Mouse (Mus musculus) liver, embryonic 13.5 days (tissue): ENCODE results near the gene Ndufb7. TPM values are rescaled to one million over a fixed set of nuclear protein-coding genes. Genes with fewer than 3 reads are reported as not detected.

Experiments used
- ATAC-seq: fragments of 200-750 bp; cut with Nextera tagmentation; 2 replicates; pipeline ENCODE4 v1.8.0; 2017; ENCODE audit warnings: low read depth, mild to moderate bottlenecking, moderate number of reproducible peaks, moderate library complexity
- DNase-seq: peaks from one replicate; pipeline ENCODE4 v3.0.0; 2022
- H3K27ac ChIP-seq: fragments of 300-500 bp; sonication (generic); 2 replicates; pipeline ENCODE4 v1.5.1; 2015; ENCODE audit warnings: moderate library complexity, mild to moderate bottlenecking, inconsistent platforms
- H3K27me3 ChIP-seq: fragments of 300-500 bp; sonication (generic); 2 replicates; pipeline ENCODE4 v1.6.1; 2015; ENCODE audit warnings: mild to moderate bottlenecking, inconsistent platforms
- H3K36me3 ChIP-seq: fragments of 300-500 bp; sonication (generic); 2 replicates; pipeline ENCODE4 v1.6.1; 2015; ENCODE audit warnings: mild to moderate bottlenecking, inconsistent platforms
- H3K4me1 ChIP-seq: fragments of 300-500 bp; sonication (generic); replicated peaks from 2 replicates; pipeline ENCODE4 v1.6.1; 2015; ENCODE audit warnings: inconsistent platforms
- H3K4me2 ChIP-seq: fragments of 300-500 bp; sonication (generic); 2 replicates; pipeline ENCODE4 v1.6.1; 2015; ENCODE audit warnings: inconsistent platforms, mild to moderate bottlenecking, moderate library complexity
- H3K4me3 ChIP-seq: fragments of 300-500 bp; sonication (generic); replicated peaks from 2 replicates; pipeline ENCODE4 v1.5.1; 2015; ENCODE audit warnings: mild to moderate bottlenecking, inconsistent platforms
- H3K9ac ChIP-seq: fragments of 300-500 bp; sonication (generic); 2 replicates; pipeline ENCODE4 v1.6.1; 2015; ENCODE audit warnings: mild to moderate bottlenecking, inconsistent platforms
- H3K9me3 ChIP-seq: fragments of 300-500 bp; sonication (generic); replicated peaks from 2 replicates; pipeline ENCODE4 v1.6.1; 2016; ENCODE audit warnings: inconsistent platforms
- WGBS: fragments of 180-500 bp; shearing (Covaris S2); methylation state at CpG from one replicate; pipeline ENCODE4 v1.1.7; 2015; ENCODE audit not compliant: insufficient replicate concordance; 5-methylcytosine and 5-hydroxymethylcytosine counted together
- polyA plus RNA-seq: library from polyadenylated mRNA; unstranded; fragments of >200 nt; fragmentation: Nextera tagmentation; extraction: Ambion mirVana; gene quantifications from 2 replicates; pipeline ENCODE4 v1.2.1, GENCODE M21; 2015

Gene Ndufb7
- polyA plus RNA-seq, 1 experiment from 2014 or later: 288 TPM

GRCm38 (mm10) chr8:83608398-83608829, 41.9 kb downstream of the Ndufb7 start:
- DNase-seq (peak; percentile 83), ATAC-seq (peak; percentile 68)
- H3K4me2 ChIP-seq: peak overlapping the region; percentile 94
- peak overlapping the region; percentile 90 for H3K4me3 ChIP-seq
- H3K27me3 ChIP-seq: no peaks in the 10 kb centered on the region
- peaks cover 43% of the 10 kb centered on the region for H3K36me3 ChIP-seq
- peaks cover 66% of the 10 kb centered on the region for H3K4me1 ChIP-seq
- peak overlapping the region; percentile 97 for H3K9ac ChIP-seq
- under 1% methylated on average over 51 of the region's 51 CpGs for WGBS
- H3K9me3 ChIP-seq: no peaks in the 10 kb centered on the region
- peak overlapping the region; percentile 99 for H3K27ac ChIP-seq

- WGBS: 17% methylated on average over 9 of the region's 9 CpGs
- Histone ChIP-seq H3K4me2 (peak overlapping the region; percentile 94), H3K4me1 (peaks cover 66% of the 10 kb centered on the region), H3K9me3 (no peaks in the 10 kb centered on the region), H3K36me3 (peaks cover 50% of the 10 kb centered on the region), H3K4me3 (peak overlapping the region; percentile 90), H3K27me3 (no peaks in the 10 kb centered on the region), H3K27ac (peak overlapping the region; percentile 99), H3K9ac (peak overlapping the region; percentile 97)
- no peak for ATAC-seq
- no peak for DNase-seq
These were observed 42.6 kb downstream of the Ndufb7 start for GRCm38 (mm10) chr8:83609086-83609485.

- Histone ChIP-seq H3K36me3 (peaks cover 51% of the 10 kb centered on the region), H3K9ac (peak overlapping the region; percentile 97), H3K4me3 (peak overlapping the region; percentile 90), H3K27ac (peak overlapping the region; percentile 99), H3K4me2 (peak overlapping the region; percentile 94), H3K9me3 (no peaks in the 10 kb centered on the region), H3K4me1 (peaks cover 60% of the 10 kb centered on the region), H3K27me3 (no peaks in the 10 kb centered on the region)
- 71% methylated on average over 10 of the region's 10 CpGs for WGBS
- no peak for ATAC-seq
- no peak for DNase-seq
These were observed 43.2 kb downstream of the Ndufb7 start for GRCm38 (mm10) chr8:83609547-83610180.

- Histone ChIP-seq H3K9me3 (no peaks in the 10 kb centered on the region), H3K36me3 (peaks cover 50% of the 10 kb centered on the region), H3K4me2 (no peak overlapping the region), H3K27me3 (no peaks in the 10 kb centered on the region), H3K9ac (no peak overlapping the region), H3K4me1 (peaks cover 42% of the 10 kb centered on the region), H3K27ac (no peak overlapping the region), H3K4me3 (no peak overlapping the region)
- ATAC-seq (no peak), DNase-seq (no peak)
- 90% methylated on average over 4 of the region's 4 CpGs for whole genome bisulfite sequencing
These were observed 45.5 kb downstream of the Ndufb7 start for GRCm38 (mm10) chr8:83611921-83612320.

GRCm38 (mm10) chr8:83613695-83614094, 47.2 kb downstream of the Ndufb7 start:
- no peaks in the 10 kb centered on the region for H3K27me3 ChIP-seq
- H3K36me3 ChIP-seq: peaks cover 50% of the 10 kb centered on the region
- no peaks in the 10 kb centered on the region for H3K9me3 ChIP-seq
- peaks cover 39% of the 10 kb centered on the region for H3K4me1 ChIP-seq
- no peak overlapping the region for H3K4me3 ChIP-seq
- ATAC-seq (no peak), DNase-seq (no peak)
- no peak overlapping the region for H3K4me2 ChIP-seq
- 92% methylated on average over 4 of the region's 4 CpGs for WGBS
- H3K9ac ChIP-seq: no peak overlapping the region
- H3K27ac ChIP-seq: no peak overlapping the region

GRCm38 (mm10) chr8:83616625-83617024, 50.2 kb downstream of the Ndufb7 start:
- Histone ChIP-seq H3K4me3 (no peak overlapping the region), H3K36me3 (peaks cover 28% of the 10 kb centered on the region), H3K4me1 (peaks cover 18% of the 10 kb centered on the region), H3K27me3 (no peaks in the 10 kb centered on the region), H3K4me2 (no peak overlapping the region), H3K27ac (no peak overlapping the region), H3K9me3 (no peaks in the 10 kb centered on the region), H3K9ac (no peak overlapping the region)
- DNase-seq (no peak), ATAC-seq (no peak)

GRCm38 (mm10) chr8:83617111-83617510, 50.6 kb downstream of the Ndufb7 start:
- peaks cover 24% of the 10 kb centered on the region for H3K36me3 ChIP-seq
- DNase-seq (no peak), ATAC-seq (no peak)
- H3K9ac ChIP-seq: no peak overlapping the region
- no peak overlapping the region for H3K4me2 ChIP-seq
- H3K27me3 ChIP-seq: no peaks in the 10 kb centered on the region
- no peak overlapping the region for H3K4me3 ChIP-seq
- H3K4me1 ChIP-seq: peaks cover 18% of the 10 kb centered on the region
- H3K9me3 ChIP-seq: no peaks in the 10 kb centered on the region
- WGBS: 68% methylated on average over 2 of the region's 2 CpGs
- H3K27ac ChIP-seq: no peak overlapping the region

GRCm38 (mm10) chr8:83618566-83618965, 52.1 kb downstream of the Ndufb7 start:
- 88% methylated on average over 2 of the region's 2 CpGs for WGBS
- no peaks in the 10 kb centered on the region for H3K9me3 ChIP-seq
- H3K27me3 ChIP-seq: no peaks in the 10 kb centered on the region
- ATAC-seq (no peak), DNase-seq (no peak)
- no peak overlapping the region for H3K9ac ChIP-seq
- no peak overlapping the region for H3K4me3 ChIP-seq
- peaks cover 9% of the 10 kb centered on the region for H3K36me3 ChIP-seq
- peaks cover 26% of the 10 kb centered on the region for H3K4me1 ChIP-seq
- H3K27ac ChIP-seq: no peak overlapping the region
- H3K4me2 ChIP-seq: no peak overlapping the region

- H3K4me2 ChIP-seq: no peak overlapping the region
- WGBS: 85% methylated on average over 9 of the region's 9 CpGs
- no peaks in the 10 kb centered on the region for H3K9me3 ChIP-seq
- H3K27me3 ChIP-seq: no peaks in the 10 kb centered on the region
- no peak overlapping the region for H3K4me3 ChIP-seq
- no peak overlapping the region for H3K9ac ChIP-seq
- no peak for ATAC-seq
- DNase-seq: no peak
- no peak overlapping the region for H3K27ac ChIP-seq
- no peaks in the 10 kb centered on the region for H3K36me3 ChIP-seq
- H3K4me1 ChIP-seq: peaks cover 37% of the 10 kb centered on the region
These were observed 53.3 kb downstream of the Ndufb7 start for GRCm38 (mm10) chr8:83619568-83620285.

Other genes starting within 250 kb of the Ndufb7 start
- gene Elmod2, start 234.2 kb upstream of the Ndufb7 start, polyA plus RNA-seq: 5.5 and 8.3 TPM in 2 replicates
- not detected in 2 replicates for gene Mgat4d, start 218.2 kb upstream of the Ndufb7 start, polyA plus RNA-seq
- gene Clgn, start 176.8 kb upstream of the Ndufb7 start, polyA plus RNA-seq: 0.38 and 0.58 TPM in 2 replicates
- gene Scoc, start 108.3 kb upstream of the Ndufb7 start, polyA plus RNA-seq: 75.5 and 95.5 TPM in 2 replicates
- not detected in 2 replicates for gene Olfr370, start 30.9 kb upstream of the Ndufb7 start, polyA plus RNA-seq
- gene Tecr, start 41.3 kb downstream of the Ndufb7 start, polyA plus RNA-seq: 334 and 348 TPM in 2 replicates
- 54.5 and 59.6 TPM in 2 replicates for gene Dnajb1, start 41.5 kb downstream of the Ndufb7 start, polyA plus RNA-seq
- 61.3 and 64.3 TPM in 2 replicates for gene Gipc1, start 86.0 kb downstream of the Ndufb7 start, polyA plus RNA-seq
- 0.06 and 0.32 TPM in 2 replicates for gene Ptger1, start 100.0 kb downstream of the Ndufb7 start, polyA plus RNA-seq
- gene Pkn1, start 132.5 kb downstream of the Ndufb7 start, polyA plus RNA-seq: 11.5 and 11.8 TPM in 2 replicates
- 291 and 294 TPM in 2 replicates for gene Ddx39, start 148.5 kb downstream of the Ndufb7 start, polyA plus RNA-seq
- gene Adgre5, start 174.7 kb downstream of the Ndufb7 start, polyA plus RNA-seq: 8.9 and 11.1 TPM in 2 replicates